Mouse (Mus musculus) CH12.LX (cell line): Measurements from ENCODE around the gene Eif4ebp2.

Source experiments
- CHD2 ChIP-seq: IDR thresholded peaks from 2 replicates; pipeline ENCODE4 v1.6.1; 2011; ENCODE audit warnings: low read length, improper control_type of control experiment
- CTCF ChIP-seq, 2 experiments: IDR thresholded peaks in 1 of 2; conservative IDR thresholded peaks in 1 of 2; 2 replicates each; pipeline ENCODE4 v1.5.1; 2011 to 2012; ENCODE audit warnings: low read depth in 2 of 2, low read length in 2 of 2, improper control_type of control experiment in 1 of 2, inconsistent platforms in 1 of 2, mild to moderate bottlenecking in 1 of 2, moderate library complexity in 1 of 2
- EP300 ChIP-seq: IDR thresholded peaks from 2 replicates; pipeline ENCODE4 v1.6.1; 2011; ENCODE audit warnings: low read length, improper control_type of control experiment
- KAT2A ChIP-seq: IDR thresholded peaks from 2 replicates; pipeline ENCODE4 v1.6.1; 2012; ENCODE audit warnings: low read length, improper control_type of control experiment, inconsistent platforms; ENCODE audit not compliant: insufficient replicate concordance
- MAZ ChIP-seq: IDR thresholded peaks from 2 replicates; pipeline ENCODE4 v1.6.1; 2012; ENCODE audit warnings: low read depth, mild to moderate bottlenecking, inconsistent platforms, low read length, improper control_type of control experiment, moderate library complexity
- POLR2A ChIP-seq: IDR thresholded peaks from 2 replicates; pipeline ENCODE4 v1.6.1; 2011; ENCODE audit warnings: low read depth, mild to moderate bottlenecking, improper control_type of control experiment, low read length
- UBTF ChIP-seq: IDR thresholded peaks from 2 replicates; pipeline ENCODE4 v1.6.1; 2012; ENCODE audit warnings: low read depth, mild to moderate bottlenecking, inconsistent platforms, low read length, improper control_type of control experiment, moderate library complexity
- ZMIZ1 ChIP-seq: IDR thresholded peaks from 2 replicates; pipeline ENCODE4 v1.6.1; 2012; ENCODE audit warnings: low read depth, mild to moderate bottlenecking, inconsistent platforms, low read length, improper control_type of control experiment

- no peak for TF ChIP-seq POLR2A
- TF ChIP-seq CTCF (conservative IDR thresholded peaks at IDR 0.05 in 1 of 2, IDR thresholded peaks at IDR 0.05 in 1 of 2; ENCODE audit: low read depth in 2 of 2, low read length in 2 of 2) = peak in 1 of 2 experiments; percentile 23; a peak in 1 of 4 replicates
- no peak for TF ChIP-seq KAT2A
- no peak for TF ChIP-seq ZMIZ1
- TF ChIP-seq MAZ = no peak
- no peak for TF ChIP-seq CHD2
- TF ChIP-seq UBTF = no peak
- no peak for TF ChIP-seq EP300
These were observed 16.4 kb upstream of the Eif4ebp2 start for GRCm38 (mm10) chr10:61468900-61469299.
